Mouse (Mus musculus) C2C12 (cell line): ENCODE measurements at regions not wholly inside any gene's neighbourhood (a gene's known extent, or its start where the extent isn't known, plus 50 kb on each side); places are given as distances from the start of the nearest gene placed in this dataset.

ENCODE experiments used
- CEBPB ChIP-seq: IDR thresholded peaks from one replicate; pipeline ENCODE4 v1.6.1; 2011; ENCODE audit warnings: low read depth, mild to moderate bottlenecking, control low read depth, moderate library complexity
- CTCF ChIP-seq: IDR thresholded peaks from one replicate; pipeline ENCODE4 v1.5.1; 2011; ENCODE audit not compliant: control insufficient read depth, insufficient read depth, insufficient read length
- FOSL1 ChIP-seq: IDR thresholded peaks from one replicate; pipeline ENCODE4 v1.8.0; 2011; ENCODE audit warnings: mild to moderate bottlenecking, low read length; ENCODE audit not compliant: poor library complexity, insufficient read depth, severe bottlenecking
- MAX ChIP-seq: IDR thresholded peaks from one replicate; pipeline ENCODE4 v1.6.1; 2011; ENCODE audit warnings: mild to moderate bottlenecking, control low read depth
- MYOD1 ChIP-seq: IDR thresholded peaks from one replicate; pipeline ENCODE4 v1.6.1; 2011; ENCODE audit warnings: low read depth; ENCODE audit not compliant: control insufficient read depth, insufficient read length
- MYOG ChIP-seq: IDR thresholded peaks from one replicate; pipeline ENCODE4 v1.6.1; 2011; ENCODE audit not compliant: control insufficient read depth, insufficient read length; ENCODE audit errors: extremely low read depth
- USF1 ChIP-seq: IDR thresholded peaks from one replicate; pipeline ENCODE4 v1.6.1; 2011; ENCODE audit warnings: low read depth, mild to moderate bottlenecking, control low read depth, moderate library complexity

DNA sequence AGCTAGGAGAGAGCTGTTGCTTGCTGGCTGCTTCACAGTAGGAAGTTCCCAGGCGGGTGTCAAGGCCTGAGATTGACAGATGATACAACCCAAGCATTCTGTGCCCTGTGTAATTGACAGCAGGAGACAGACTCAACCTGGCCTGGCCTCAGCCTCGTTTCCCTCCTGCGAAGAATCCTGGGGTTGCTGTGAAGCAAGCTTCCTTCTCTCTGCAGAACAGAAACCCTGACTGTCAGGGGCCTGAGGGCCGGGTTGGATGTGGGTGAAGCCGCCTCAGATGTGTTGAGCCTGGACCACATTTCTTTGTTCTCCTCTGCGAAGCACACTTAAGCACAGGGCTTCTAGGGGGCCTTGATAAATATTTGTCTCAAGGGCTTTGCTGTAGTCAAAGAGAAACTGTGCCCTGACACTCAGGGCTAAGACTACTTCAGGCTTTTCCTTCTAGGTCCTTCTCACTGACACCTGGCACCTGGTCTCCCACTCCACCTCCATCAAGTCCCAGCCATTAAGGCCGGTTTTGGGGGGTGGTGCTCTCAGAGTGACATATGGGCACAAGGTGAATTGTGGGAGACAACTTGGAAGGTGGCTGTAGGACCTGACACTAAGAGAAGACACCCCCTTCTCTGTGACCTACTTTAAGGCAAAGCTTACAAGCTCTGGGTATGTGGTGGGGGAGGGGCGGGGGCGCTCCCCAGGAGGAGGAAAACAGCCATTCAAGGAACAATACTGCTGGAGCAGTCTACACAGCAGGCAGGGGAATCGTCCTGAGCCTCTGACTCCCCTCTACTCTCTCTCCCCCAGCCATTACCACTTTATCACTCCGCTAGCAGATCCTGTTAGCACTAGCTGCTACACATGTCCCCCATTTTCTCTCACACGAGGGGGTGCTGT lies 219.2 kb upstream of the Hes1 start:
- TF ChIP-seq MAX (no peak), CTCF (no peak), MYOG (no peak), USF1 (no peak), CEBPB (no peak), MYOD1 (no peak), FOSL1 (no peak)
